Mouse (Mus musculus): ENCODE measurements at regions not wholly inside any gene's neighbourhood (a gene's known extent, or its start where the extent isn't known, plus 50 kb on each side); places are given as distances from the start of the nearest gene placed in this dataset.

- no peak for TF ChIP-seq CTCF (IDR thresholded peaks at IDR 0.05; ENCODE audit: low read depth)
- TF ChIP-seq EP300 (optimal IDR thresholded peaks at IDR 0.05) = no peak
Observed at GRCm38 (mm10) chr13:73008856-73009546, 251.3 kb upstream of the Irx4 start.

Measured in stomach, postnatal 0 days (tissue).